Mouse (Mus musculus): ENCODE results near the gene Gm20388.

The Gm20388 gene

DNA sequence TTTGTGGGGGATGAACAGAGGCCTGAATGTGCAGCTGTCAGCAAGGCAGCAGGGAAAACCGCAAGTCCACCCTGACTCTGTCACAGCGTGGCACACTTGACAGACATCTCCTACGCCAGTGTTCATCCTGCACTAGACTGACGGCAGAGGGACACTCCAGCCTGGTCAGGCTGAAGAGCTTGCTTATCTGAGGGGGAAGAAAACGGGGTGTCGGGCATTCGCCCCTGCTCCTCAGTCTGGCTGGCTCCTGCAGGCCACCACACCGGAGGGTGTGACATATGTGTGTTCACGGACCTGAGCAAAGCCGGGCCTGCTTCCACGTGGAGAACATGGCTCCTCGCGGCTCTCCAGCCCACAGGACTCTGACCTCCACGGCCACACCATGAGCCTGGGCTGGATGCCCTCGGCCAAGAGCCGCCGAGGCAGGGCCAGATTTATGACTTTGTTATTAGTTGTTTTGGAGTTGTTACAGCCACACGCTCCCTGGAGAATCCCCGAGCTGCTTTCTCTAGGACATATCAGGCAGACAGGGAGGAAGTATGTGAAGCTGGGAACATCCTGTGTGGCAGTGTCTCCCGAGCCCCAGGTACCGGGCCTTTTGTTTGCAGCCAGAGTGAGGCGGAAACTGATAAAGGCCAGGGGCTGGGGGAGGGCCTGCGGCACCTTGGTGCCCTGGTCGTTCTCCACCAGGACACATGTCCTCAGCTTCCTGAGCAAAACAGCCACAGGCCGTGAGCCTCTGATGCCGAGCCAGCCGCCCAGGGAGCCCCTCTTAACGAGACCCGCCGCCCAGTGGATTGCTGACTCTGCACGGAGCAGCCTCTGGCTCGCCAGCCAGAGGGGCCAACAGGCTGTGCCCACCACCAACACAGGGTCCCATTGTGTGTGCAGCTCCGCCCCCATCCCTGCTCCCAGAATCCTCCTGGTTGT, 1424.1 kb downstream of the Gm20388 start:
- DNase-seq (ENCODE audit: low spot score in 2 of 2), result no peak

DNA sequence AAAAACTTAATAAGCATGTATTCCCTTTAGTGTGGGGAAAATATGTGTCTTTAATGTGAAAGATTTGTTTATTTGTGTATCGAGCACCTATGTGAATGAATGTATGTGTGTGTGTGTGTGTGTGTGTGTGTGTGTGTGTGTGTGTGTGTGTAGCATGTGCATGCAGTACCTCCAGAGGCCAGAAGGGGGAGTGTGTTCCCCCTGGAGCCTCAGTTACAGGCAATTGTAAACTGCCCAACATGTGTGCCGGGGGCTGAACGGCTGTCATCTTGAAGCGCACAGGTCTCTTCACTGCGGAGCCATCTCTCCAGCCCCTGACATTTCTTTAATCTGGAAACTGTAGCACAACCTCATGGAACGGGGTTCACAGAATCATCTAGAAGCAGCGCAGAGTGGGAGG, 1425.0 kb downstream of the Gm20388 start:
- no peak for DNase-seq (ENCODE audit: low spot score in 2 of 2)

DNA sequence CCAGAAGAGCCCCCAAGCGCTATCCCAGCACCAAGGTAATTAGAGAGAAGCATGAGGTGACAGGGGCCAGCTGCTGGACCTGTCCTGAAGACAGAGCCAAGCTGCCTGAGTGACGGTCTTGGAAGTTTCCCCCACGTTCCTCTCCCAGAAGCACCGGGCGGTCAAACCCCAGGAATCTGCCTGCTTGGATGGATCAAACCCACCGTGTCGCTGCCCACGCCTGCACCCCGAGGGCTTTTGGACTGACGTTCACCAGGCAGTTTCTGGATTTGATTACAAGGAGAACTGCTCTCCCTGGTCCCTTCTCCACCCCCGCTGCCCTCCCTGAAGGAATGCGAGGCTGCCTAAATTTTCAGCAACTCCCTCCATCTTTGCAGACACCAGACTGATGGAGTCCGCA, 1432.3 kb downstream of the Gm20388 start:
- DNase-seq (ENCODE audit: low spot score in 2 of 2), result no peak

DNA sequence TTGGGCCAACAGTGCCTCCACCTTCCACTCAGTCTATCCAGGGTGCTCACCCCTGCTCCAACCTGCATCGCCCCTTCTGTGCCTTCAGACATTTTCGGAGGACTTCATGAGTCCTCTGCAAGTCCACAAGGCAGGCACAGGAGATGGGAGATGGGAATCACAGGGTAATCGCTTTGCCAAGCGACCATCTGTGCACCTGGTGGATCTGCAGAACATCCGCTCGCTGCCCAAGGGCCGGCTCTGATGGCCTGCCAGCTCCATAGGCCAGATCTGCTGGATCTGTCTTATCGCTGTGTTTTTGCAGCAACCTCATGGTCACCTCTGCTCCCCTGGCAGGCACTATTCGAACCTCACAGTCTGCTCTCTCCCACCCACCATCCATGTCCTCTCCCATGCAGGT, 1433.8 kb downstream of the Gm20388 start:
- DNase-seq (ENCODE audit: low spot score in 2 of 2), result no peak

DNA sequence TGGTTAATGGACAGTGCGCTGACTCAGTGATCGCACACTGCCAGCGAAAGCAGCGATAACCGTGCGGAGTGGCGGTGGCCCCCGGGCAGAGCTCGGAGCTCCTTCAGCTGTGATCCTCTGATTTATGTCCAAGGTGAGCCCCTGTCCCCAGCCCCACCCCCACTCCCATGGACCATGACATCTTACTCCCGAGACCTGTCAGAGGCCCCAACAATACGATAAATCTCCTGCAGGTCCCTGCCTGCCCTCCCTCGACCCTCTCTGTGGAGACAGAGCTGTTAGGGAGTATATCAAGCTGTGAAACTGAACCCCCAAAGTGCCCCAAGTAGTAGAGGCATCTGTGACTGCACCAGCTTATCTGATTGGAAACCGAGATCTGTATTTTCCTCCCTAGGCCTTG, 1435.5 kb downstream of the Gm20388 start:
- no peak for DNase-seq (ENCODE audit: low spot score in 2 of 2)

DNA sequence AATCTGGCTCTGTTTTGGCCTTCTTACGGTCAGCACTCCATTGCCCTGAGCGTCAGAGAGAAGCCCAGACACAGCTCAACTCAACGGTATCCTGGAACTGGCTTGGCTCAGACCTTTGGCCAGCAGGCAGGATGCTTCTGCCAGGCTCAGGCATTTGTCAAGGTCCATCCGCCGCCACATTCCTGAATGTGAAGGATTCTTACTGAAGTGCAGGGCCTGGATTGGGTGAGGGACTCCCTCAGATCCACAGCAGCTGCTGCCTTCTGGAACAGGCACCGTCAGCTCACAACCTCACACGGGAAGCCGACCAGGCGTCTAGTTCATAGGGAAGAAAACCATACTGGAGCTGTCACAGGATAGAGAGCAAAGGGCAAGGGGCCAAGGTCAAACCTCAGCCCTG, 1436.2 kb downstream of the Gm20388 start:
- DNase-seq (ENCODE audit: low spot score in 2 of 2), result no peak

DNA sequence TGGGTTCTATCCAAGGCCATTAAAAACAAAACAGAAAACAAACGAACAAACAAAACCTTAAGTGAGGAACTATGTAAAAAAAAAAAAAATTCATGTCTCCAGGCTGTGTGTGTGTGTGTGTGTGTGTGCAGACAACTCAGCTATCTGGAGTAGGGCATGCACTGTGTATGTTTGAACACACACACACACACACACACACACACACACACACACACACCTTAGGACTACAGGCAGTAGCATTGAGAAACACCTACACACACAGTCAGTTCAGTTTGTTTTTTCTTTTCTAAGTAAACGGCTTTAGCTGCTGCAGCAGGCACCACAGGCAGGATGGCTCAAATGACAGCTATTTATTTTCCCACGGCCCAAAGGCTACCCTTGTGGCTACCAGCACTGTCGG, 1438.4 kb downstream of the Gm20388 start:
- no peak for DNase-seq (ENCODE audit: low spot score in 2 of 2)

DNA sequence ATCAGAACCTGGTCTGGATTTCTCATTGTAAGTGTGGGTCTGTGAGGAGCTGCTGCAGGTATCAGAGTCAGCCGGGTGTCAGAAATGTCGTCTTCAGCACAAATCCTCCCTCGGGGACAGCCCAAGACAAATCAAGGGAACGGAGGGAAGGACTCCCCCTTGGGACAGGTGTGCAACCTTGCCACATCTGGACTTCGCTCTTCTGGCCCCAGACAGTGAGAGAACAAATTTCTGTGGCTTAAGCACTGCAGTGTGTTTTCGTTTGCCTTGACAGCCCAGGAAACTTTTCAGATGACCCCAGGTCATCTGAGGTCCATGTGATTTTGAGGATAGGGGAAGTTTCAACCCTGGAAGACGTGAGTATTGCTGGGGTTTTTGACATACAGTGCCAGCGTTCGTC, 1440.2 kb downstream of the Gm20388 start:
- DNase-seq (ENCODE audit: low spot score in 2 of 2), result no peak

DNA sequence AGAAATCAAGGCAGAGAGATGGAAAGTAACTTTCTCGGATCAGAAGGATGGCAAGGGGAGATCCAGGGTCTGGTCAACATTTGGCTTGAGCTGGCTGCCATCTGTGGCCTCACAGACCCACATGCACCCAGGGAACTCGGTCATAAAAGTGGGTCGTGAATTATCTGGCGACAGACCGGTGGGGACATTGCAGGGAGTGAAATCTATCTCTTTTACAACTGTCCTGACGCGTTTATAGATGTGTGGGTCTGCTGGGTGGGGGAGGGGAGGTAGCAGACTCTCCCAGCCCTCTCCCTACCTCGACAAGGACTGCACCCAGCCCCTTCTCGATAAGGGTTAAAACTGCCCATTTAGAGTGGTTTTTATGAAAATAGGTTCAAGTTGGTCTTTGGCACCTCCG, 1444.2 kb downstream of the Gm20388 start:
- DNase-seq (ENCODE audit: low spot score in 2 of 2), result no peak

DNA sequence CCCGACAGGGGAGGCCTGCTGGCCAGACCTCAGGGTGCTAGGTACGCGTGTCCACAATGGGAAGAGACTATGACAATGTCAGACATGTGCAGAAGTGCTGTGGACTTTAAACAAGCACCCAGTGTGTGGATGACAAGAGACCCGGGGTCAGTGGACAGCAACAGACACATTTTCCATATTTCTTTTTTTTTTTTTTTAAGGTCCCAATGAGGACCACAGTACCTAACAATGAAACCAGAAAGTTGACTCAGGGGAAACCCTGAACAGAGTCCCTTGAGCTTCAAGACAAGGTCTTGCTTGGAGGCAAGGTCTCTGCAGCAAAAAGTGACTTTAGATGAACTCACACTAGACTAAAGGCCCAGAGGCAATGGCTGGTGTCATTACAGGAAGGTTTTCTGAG, 1446.8 kb downstream of the Gm20388 start:
- DNase-seq (ENCODE audit: low spot score in 2 of 2), result no peak

DNA sequence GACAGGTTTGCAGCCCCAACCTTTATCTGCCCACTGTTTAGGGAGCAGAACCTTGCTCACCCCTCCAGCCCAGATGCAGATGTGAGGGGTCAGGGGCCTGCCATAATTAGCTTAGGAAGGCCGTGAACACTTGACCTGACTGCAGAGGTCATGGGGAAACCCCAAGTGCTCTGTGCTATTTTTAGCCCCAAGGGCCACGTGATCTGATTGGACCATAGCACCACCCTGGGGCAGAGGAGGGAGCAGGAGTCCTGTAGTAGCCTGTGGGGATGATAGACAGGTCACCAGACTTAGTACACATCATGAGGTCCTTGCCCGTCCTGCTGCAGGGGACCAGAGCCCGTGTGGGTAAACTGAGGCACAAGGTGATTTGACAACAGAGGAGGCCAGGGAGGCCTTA, 1448.0 kb downstream of the Gm20388 start:
- no peak for DNase-seq (ENCODE audit: low spot score in 2 of 2)

DNA sequence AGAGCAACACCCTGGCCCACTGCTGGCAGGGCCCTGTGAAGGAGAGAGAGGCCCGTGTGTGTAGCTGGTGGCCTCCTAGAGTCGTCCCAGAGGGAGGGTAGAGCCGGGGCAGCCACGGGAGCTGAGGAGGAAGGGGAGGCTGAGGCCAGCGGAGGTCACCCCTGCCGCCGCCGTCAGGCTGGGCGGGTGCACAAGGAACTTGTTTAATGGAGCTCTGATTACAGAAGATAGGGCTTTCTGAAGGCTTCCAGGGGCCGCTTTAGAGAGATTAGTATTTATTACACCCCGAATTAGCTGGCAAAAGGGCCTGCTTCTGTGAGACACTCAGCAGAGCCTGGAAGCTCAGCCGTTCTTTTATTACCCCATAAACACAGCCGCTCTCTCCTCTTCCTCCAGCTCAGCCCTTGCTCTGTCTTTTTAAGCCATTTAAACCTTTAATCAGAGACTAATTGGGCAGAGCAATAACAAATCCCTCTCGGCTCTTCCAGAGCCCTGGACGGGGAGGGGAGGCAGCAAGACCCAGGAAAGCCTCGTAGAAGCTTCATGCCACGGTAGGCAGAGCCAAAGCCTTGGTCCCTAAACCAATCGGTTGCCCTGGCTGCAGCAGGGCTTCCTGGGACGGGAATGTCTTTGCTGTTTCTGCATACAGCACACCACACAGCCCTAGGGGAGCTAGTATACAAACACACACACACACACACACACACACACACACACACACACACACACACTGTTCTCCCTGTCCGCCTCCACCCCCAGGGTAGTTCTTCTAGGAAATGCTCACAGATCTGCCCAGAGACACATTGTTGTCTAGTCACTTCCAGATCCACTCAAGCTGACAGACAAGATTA, 1448.7 kb downstream of the Gm20388 start:
- no peak for DNase-seq (ENCODE audit: low spot score in 2 of 2)

DNA sequence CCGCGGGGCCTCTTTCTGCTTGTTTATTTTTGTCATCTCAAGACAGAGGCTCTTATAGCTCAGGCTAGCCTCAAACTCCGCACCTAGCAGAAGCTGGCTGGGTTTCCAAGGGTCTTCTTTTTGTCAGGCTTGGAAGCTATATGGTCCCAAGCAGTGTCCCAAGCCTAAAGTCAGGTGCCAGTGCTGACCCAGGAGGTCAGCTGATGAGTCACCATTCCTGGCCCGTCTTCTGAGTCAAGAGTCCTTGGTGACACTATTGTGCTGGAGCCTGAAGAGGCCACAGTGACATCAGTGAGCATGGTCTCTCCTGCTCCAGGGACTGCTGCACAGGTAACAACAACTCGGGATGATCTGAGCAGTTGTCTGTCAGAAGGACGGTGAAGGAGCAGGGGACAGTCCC, 1449.4 kb downstream of the Gm20388 start:
- DNase-seq (ENCODE audit: low spot score in 2 of 2), result no peak

DNA sequence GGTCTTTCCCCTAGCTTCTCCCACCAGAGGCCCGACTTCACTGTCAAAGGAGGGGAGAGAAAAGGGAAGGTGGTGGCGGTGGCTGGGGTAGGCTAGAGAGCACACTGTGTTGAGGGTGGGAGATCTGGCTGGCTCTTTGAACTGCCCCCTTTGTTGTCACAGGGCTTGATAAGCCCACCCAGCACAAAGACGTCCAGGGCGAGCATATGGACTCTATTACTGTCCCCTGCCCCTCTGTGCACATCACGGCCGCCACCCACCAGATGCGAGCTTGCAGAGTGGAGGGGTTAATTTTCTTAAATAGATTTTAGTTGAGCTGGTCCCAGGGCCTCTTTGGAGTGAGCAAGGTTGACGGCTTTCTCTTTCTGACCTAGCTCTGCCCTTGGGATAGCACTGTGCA, 1450.5 kb downstream of the Gm20388 start:
- no peak for DNase-seq (ENCODE audit: low spot score in 2 of 2)

DNA sequence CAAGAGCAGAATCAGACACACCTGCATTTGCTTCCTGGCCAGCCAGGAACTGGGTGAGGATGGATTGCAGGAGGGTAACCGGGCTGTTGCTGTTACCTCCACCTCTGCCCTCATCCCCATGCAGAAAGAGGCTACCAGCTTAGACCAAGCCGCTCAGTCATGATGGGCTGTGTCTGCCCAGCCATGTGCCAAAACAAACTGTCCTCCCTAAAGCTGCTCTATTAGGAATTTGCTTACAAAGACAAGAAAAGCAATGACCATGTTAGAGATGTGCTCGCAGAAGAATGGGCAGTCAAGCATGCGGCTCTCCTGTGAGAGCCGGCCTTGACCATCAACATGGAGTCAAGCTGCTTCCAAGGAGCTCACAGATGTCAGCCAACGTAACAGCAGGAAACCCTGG, 1454.0 kb downstream of the Gm20388 start:
- DNase-seq (ENCODE audit: low spot score in 2 of 2), result no peak

DNA sequence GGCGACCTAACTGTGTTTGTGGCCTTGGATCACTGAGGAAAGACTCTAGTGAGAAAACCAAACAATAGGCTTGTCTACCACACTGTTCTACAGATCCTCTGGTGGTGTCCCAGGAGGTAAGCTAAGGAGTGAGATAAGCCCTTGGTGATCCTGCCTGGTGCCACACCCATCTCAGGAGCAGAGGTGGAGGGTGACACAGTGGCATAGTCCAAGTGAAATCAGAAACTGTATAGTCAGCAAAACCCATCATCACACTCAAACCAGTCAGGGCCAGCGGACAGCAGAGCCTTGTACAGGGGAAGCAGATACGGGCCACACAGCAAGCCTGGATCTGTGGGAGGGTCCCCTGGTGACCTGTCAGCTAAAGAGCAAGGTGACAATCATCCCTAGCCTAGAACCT, 1454.5 kb downstream of the Gm20388 start:
- no peak for DNase-seq (ENCODE audit: low spot score in 2 of 2)

DNA sequence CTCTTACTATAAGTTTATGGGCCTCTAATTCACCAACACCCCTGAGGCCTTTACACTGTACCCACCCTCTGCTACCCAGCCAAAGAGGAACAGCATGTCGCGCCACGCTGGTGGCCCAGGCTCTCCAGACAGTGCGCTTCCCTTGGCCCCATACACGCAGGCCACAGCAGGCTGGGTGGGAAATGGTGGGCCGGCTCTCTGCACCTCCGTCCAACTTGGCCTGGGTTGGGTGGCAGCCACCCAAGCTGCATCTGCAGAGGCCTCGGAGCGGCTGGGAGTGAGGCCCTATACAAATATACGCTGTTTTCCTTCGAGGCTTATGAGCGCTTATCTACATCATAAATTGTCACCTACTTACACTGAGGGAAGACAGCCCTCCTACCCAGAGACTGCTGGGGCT, 1456.0 kb downstream of the Gm20388 start:
- no peak for DNase-seq (ENCODE audit: low spot score in 2 of 2)

DNA sequence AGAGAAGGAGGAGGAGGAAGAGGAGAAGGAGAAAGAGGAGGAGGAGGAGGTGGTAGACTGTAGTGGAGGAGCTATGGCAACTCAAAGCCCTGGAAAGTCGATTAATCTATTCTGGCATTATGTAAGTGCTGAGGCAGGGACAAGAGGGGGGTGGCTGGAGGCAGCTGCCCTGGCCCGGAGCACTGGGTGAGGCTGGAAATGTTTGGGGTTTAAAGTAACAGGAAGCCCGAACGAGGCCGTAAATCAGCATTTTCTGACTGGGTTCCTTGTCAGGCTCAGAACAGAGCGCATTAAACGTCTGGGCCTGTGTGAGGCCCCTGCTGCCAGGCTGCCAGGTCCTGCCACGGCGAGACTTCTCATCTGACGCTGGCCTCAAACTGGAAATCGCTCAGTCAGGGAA, 1458.2 kb downstream of the Gm20388 start:
- no peak for DNase-seq (ENCODE audit: low spot score in 2 of 2)

DNA sequence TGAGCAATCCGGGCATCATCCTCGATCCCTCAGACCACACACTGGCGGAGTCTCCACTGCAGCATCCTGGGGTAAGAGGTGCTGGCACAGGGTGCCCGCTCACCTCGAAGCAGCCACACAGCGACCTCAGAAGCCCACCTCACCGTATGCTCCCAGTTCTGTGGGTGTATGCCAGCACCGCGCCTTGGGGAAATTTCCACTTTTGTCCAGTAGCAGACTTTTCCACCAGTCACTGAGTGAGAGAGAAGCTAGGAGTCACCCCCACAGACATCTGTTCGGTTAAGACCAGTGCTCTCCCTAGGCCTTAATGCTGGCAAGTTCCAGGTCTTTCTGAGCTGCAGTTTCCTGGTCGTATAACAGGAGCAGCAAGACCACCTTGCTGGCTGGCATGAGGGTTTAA, 1458.7 kb downstream of the Gm20388 start:
- no peak for DNase-seq (ENCODE audit: low spot score in 2 of 2)

DNA sequence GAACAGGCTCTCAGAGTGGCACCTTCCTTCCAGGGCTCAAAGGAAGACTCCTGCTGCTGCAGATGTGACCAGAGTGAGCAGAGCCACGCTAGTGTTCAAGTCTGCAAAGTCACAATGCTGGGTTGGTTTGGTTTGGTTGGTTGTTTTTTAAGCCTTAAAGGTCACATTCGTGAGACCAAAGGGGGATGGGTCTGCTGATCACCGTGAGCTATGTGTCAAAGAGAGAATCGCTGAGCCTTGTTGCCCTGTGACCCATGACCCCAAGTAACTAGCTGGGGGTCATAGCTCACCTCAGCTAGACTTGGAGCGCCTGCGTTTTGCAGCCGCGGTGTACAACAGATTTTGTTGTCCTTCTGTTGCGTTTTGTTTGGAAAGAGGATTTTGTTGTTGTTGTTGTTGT, 1460.6 kb downstream of the Gm20388 start:
- no peak for DNase-seq (ENCODE audit: low spot score in 2 of 2)

DNA sequence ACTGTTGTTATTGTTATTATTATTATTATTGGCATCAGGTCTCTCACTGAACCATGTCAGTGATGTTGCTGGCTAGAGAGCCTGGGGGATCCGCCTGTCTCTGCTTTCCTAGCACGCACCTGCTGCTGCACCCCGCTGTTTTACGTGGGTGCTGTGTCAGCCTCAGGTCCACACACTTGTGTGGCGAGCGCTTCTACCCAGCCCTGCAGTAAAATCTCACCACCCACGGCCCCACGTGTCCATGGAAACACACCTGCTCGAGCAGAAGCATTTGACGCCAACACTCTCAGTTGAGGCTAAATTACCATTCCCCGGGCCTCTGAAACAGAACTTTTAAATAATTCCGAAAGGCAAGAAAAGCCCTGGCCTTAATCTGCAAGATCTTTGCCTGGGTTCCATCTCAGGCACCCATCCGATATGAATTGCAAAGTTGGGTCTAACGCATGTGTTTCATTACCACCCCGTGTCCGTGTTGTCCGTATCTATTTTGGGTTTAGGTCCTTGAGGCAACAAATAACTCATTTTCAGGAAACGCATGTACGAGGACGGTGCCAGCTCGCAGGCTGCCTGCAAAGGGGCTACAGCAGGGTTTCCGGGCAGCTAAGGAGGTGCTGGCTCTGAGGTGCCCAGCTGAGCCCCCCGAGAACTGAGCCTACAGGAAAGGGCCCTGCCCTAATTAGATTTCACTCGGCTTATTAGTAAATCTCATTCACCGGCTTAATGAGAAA, 1461.4 kb downstream of the Gm20388 start:
- DNase-seq (ENCODE audit: low spot score in 2 of 2), result no peak

DNA sequence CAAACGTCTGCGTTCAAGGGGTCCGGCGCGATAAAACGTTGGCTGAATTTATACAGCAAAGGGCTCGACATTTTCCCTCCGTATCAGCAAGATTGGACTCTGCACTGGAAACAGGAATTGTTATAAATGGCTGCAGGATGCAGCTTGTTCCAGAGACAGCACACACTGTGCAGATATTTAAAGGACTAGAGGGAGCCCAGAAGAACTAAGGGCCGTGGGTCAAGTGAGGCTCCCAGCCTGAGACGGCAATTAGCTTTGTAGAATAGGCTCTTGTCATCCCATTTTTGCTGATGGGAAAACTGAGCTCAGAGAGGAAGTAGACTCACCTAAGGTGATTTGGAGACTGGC, 1462.0 kb downstream of the Gm20388 start:
- no peak for DNase-seq (ENCODE audit: low spot score in 2 of 2)

All from urinary bladder, adult 18-20 months (tissue).